Mouse (Mus musculus) megakaryocyte-erythroid progenitor cell, adult 5-6 weeks (primary cell): ENCODE data around the gene Dab2. TPM values are rescaled to one million over a fixed set of nuclear protein-coding genes. Genes with fewer than 3 reads are reported as not detected.

Experiments
- ATAC-seq: replicated peaks from 2 replicates; pipeline ENCODE4 v1.8.0; 2016; ENCODE audit warnings: mild to moderate bottlenecking, inconsistent platforms; ENCODE audit not compliant: severe bottlenecking, poor library complexity, low FRiP score, low TSS enrichment
- total RNA-seq, 2 experiments: library from RNA; stranded (forward) in 1 of 2; stranded (reverse) in 1 of 2; fragments of 200-1000, 215-1000 nt in 1 of 2; fragments of >200 nt in 1 of 2; fragmentation: Nextera tagmentation in 1 of 2; gene quantifications; 2 replicates each; pipeline ENCODE4 v1.2.3; 2014 to 2017

The Dab2 gene
- total RNA-seq, 2 experiments from 2014 or later = not detected

DNA sequence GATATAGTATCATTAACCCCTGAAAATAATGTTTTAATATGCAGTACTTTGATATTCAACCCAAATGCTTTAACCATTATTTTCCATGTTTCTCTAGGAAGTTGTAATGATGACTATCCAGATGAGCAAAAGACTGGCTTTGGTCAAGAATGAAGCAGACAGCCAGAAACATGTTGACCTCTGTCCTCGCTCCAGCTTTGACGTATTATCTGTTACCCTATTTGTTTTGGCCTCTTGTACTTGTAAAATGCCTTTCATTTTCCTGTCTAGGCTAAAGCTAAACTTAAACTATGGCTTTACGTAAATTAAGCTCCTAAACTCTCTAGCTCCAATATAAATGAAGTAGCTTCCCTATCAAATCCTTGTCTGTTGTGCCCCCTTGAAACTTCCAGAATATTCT lies 139.1 kb downstream of the Dab2 start:
- no peak for ATAC-seq

DNA sequence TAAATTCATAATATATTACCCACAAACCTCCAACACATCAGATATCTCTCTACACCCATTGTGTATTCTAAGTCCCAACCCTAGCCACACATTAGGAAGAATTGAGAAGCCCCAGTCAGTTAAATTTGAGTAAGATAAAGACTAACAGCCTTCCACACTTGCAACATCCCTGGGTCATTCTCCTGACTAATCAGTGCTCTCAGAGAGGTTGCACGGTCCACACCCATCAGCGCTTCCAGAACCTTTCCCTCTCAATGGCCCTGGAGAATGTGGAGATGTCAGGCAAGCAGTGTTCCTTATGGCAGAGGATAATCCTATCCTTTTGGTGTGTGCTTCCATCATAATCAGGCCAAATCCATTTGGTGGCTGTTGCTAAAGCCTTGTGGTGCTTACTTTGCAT lies 144.9 kb downstream of the Dab2 start:
- no peak for ATAC-seq

DNA sequence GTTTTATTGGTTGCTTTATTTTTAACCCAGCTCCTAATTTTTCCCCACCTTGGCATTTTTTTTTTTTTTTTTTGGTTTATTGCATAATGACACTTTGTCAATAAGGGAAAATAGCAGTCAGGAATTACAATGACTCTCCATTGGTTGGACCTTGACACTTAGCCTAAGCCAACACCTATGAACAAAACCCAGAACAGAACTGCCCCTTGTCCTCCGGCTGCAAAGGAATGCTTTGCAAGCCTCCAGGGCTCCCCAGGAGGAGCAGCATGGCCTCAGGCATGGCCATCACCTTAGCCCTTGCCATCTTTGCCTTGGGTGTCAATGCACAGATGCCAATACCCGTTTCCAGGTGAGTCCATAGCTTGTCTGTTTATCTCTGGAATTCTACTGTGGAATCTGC lies 145.5 kb downstream of the Dab2 start, which contains the start of gene C9:
Gene C9 (plus strand): TSS at position 193 of the 400 bp plus-strand sequence.
- no peak for ATAC-seq

DNA sequence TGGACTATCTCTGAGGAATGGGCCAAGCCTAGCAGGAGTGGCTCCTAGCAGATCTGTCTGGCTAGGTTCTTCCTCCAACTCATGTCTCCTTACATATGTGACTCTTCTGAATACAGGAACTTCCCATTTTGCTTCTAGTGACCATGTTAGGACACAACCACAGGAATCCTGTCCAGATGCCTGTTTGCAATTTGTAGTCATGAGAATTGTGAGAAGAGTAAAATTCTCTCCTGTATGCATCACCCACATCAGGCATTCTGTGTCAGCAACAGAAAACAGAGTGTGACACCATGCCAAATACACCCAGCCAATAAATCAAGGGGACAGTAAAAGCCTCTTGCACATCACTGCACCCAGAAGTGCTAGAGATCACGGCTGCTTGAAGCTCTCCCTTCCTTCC lies 146.6 kb downstream of the Dab2 start:
- no peak for ATAC-seq

DNA sequence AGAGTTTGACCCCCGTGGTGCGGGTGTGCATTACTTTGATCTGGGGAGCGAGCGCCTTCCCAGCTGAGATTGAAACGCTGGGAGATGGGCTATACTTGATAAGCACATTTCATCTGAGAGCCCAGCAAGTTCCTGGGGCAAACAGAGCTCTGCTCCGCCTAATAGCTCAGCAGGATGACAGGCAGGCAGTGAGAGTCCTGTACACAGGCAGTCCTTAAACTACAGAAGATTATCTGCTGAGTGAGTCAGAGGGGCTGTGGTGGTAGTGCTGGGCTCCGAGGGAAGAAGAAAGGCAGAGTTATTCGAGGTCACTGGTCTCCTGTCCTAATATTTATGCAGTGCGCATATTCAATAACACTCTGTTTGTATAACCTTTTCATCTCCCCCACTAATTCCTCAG lies 149.3 kb downstream of the Dab2 start:
- ATAC-seq = no peak

DNA sequence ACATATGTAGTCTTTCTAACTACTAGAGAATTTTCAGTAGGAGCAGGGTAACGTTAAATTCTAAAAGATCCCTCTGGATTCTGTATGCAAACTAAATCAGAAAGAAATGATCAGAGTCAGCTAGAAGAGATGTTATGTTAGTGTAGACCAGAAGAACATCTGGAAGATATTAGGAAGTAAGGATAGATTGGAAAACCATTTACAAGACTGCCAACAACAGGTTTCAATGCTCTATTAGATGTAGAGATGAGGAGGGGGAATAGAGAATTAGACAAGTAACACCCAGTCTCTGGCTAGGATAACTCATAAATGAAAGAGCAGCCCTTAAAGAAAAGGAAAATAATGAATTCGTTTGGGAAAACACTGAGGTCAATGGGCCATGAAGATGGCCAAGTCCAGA lies 154.9 kb downstream of the Dab2 start:
- ATAC-seq = no peak

DNA sequence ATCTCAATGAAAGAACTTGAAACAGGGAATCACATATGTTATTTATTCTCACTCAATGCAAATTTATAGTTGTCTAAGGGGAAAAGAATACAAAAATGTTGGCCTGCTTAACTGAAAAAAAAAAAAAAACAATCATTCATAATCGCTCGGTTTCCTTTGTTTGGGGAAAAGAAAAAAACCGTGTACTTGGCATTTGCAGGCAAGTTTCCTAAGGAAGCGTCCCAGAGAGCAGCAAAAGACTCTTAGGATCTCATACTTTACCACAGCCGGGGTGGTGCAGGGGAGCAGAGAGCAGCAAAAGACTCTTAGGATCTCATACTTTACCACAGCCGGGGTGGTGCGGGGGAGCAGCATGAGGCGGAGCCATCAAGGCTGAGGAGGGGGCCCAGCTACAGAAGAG lies 161.8 kb downstream of the Dab2 start:
- no peak for ATAC-seq

DNA sequence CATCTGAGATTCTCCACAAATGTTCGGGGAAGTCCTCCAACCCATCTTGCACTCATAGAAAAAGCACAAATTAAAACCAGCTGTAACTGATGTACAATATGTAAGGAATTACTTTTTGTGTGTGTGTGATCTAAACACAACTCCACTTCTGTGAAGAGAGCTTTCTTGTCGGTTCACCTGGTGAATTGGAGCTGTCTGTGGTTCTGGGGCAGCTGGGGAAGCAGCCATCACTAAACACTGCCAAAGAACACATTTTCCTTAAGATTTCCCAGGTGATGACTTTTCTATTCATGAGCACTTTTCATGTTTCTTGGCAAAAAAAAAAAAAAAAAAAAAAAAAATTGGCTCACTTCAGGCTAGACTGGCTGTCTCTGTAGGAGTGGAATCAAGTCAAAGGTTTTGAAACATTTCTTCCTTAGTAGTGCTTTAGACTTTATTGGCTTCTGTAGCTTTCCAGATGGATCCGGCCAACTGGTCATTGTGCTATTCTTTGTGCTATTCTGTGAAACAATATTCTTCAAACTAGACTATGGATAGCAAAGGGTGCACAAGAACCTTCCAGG lies 163.9 kb downstream of the Dab2 start:
- no peak for ATAC-seq

DNA sequence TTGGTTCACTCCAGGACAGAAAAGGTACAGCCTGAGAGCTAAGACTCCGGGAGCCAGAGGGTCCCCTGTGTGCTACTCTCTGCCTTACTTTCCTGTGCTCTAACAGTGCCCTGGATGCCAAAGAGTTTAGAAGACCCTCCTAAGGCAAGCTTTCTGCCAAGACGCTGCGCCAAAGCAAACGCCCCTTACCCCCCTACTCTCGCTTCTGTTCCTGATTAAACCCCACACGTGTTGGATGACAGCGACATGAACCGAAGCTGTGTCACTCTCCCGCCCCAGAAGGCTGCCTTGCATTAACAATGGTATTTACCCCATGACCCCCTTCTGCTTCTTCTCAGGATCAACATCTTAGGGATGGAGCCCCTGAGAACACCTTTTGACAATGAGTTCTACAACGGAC lies 167.4 kb downstream of the Dab2 start:
- ATAC-seq = no peak

DNA sequence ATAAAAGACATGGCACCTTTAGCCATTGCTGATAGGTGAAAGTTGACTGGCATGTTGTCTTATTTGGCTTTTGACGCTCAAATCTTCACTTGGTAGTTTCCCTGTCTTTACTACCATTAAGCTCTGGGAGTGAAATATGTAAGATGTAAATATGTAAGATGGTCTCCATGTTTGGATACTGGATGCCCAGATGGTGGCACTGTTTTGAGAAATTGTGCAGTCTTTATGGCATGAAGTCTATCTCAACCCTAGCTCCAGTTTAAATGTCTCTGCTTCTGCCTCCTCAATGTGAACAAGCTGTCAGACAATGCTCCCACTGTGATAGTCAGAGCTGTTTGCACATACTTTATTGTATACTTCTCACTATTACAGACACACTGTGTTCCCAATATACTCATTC lies 169.3 kb downstream of the Dab2 start:
- ATAC-seq = no peak

DNA sequence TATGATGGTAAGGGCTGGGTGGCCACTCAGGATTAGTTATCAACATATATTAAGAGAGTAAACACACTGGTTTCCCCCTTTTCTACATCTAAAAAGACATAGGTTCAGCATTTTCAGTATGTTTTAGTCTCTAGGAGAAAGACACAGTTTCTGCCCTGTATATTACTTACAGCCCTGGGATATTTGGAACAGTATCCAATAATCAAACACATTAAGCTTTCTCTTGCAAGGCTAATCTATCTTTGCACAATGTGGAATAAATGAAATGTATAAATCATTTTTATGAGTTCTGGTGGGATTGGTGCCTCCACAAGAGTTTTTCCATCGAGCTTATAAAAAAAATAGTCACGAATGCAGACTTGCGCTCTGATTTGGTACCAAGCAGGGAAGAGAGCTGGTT lies 169.8 kb downstream of the Dab2 start:
- ATAC-seq = no peak

DNA sequence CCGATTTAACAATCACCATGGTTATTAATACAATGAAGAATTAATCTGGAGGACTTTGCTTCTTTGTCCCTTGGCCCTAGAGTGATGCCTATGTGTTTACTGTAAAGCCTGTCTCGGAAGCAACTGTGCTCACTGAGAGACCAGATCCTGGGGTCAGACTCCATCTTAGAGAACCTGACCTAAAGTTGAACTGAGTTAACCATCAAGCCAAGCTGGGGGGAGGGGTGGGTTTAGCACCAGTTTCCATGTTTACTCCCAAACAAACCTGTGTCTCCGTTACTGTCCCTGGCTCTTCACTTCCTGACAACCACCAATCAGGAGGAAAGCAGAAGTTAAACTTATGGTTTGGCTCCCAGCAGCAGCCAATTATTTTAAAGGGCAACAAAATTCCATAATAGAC lies 184.0 kb downstream of the Dab2 start:
- no peak for ATAC-seq

Other genes starting within 250 kb of the Dab2 start
- not detected in 2 replicates for gene C9, start 145.5 kb downstream of the Dab2 start, total RNA-seq (2014; fragmentation: Nextera tagmentation)
- not detected in 2 replicates for gene C9, start 145.5 kb downstream of the Dab2 start, total RNA-seq (2017)
- gene Fyb, start 223.1 kb downstream of the Dab2 start, total RNA-seq (2014; fragmentation: Nextera tagmentation) = 76.1 and 91.4 TPM in 2 replicates
- gene Fyb, start 223.1 kb downstream of the Dab2 start, total RNA-seq (2017) = 38.2 and 41.0 TPM in 2 replicates